Mouse (Mus musculus) bone marrow, adult 2 months (tissue): ENCODE results near the gene Fyb.

Experiments
- CTCF ChIP-seq: fragments of 200-500 bp; IDR thresholded peaks from 2 replicates; pipeline ENCODE4 v1.5.1; 2011; ENCODE audit warnings: low read length, control low read depth; ENCODE audit not compliant: control insufficient read depth, insufficient read depth
- POLR2A ChIP-seq: fragments of 200-500 bp; IDR thresholded peaks from 2 replicates; pipeline ENCODE4 v1.6.1; 2011; ENCODE audit warnings: low read depth, mild to moderate bottlenecking, control low read depth, low read length, borderline replicate concordance; ENCODE audit not compliant: control insufficient read depth

- no peak for TF ChIP-seq CTCF
- TF ChIP-seq POLR2A: no peak
Measured at GRCm38 (mm10) chr15:6567993-6568392, 45.3 kb downstream of the Fyb start.
